Mouse (Mus musculus) kidney, adult 2 months (tissue): ENCODE measurements around the gene Rpf1.

Source experiments
- CTCF ChIP-seq: fragments of 200-500 bp; conservative IDR thresholded peaks from 2 replicates; pipeline ENCODE4 v1.5.1; 2011; ENCODE audit warnings: low read depth, mild to moderate bottlenecking, control low read depth, low read length, moderate library complexity, mixed read lengths; ENCODE audit not compliant: insufficient read depth, insufficient read length
- POLR2A ChIP-seq: fragments of 200-500 bp; IDR thresholded peaks from one replicate; pipeline ENCODE4 v1.6.1; 2011; ENCODE audit warnings: low read depth, low read length, control low read depth

GRCm38 (mm10) chr3:146486464-146486863 is 34.8 kb downstream of the Rpf1 start:
- TF ChIP-seq CTCF = peak; percentile 18; the same call in 1 of the 2 replicates
- no peak for TF ChIP-seq POLR2A
